Mouse (Mus musculus) urinary bladder, postnatal 10 days (tissue): ENCODE data around the gene Pdp2.
A peak's percentile ranks its signal among the peaks of the same experiment; 100 is the strongest.
"Not testable (repeated sequence)": the region's sequence is repeated elsewhere in the genome, so short reads cannot be mapped to it uniquely, and the experiment has no call there.

Experiments
- DNase-seq: peaks from one replicate; pipeline ENCODE4 v3.0.0; 2022; ENCODE audit warnings: low spot score

Pdp2 gene

DNA sequence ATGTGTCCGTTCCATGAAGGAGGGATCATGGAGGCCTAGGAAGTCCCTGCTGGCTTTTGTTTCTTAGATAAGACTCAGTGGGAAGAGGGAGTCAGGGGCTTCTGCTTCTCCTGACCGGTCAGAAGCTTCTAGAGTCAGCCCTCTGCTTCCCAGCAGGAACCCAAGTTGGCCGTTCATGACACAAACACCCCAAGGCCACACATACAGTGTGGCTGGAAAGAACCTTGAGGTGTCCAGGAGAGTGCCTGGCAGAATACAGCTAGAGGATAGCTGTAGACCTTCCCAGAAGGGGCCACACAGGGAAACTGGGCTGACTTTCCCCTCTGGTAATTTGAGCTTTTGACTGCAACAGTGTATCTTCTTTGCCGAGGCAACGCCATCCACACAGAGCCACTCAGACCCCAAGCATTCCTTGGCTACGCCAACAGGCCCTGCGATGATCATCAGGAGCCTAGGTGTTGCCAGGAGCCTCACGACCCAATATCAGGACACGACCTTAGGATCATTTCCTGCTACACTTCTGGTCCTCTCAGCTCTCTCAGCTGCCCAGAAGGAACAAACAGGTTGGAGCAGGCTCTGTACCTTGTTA lies 42.0 kb downstream of the Pdp2 start:
- DNase-seq: no peak

DNA sequence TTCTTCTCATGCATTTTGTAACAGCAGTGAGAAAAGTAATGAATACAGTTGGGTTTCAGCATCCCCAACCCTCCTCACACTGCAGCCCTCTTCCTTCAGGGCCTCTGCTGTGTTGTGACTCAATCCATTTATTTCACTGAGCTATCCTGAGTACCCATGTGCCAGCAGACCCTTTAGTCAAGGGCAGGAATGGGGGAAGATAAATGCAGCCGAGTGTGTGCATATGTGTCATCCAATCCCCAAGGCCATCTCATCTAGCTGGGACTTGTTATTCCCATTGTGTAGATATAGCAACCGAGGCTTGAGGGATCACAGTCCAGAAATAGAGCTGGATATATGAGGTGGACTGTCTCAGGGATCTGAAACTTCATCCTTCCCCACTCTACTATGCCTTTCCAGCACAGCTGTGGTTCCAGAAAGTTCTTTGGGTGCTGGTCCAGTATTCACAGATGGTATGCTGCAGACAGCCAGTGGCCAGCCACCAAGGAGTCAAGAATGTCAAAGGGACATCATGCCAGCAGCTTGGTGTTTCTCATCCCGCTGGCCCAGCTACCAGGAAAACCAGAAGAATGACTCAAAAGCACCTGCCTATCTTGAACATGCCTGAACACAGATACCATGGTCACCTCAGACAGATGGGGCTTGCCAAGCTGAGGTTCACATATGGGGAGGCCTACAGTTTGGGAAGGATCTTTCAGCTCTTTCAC lies 43.9 kb downstream of the Pdp2 start:
- no peak for DNase-seq

DNA sequence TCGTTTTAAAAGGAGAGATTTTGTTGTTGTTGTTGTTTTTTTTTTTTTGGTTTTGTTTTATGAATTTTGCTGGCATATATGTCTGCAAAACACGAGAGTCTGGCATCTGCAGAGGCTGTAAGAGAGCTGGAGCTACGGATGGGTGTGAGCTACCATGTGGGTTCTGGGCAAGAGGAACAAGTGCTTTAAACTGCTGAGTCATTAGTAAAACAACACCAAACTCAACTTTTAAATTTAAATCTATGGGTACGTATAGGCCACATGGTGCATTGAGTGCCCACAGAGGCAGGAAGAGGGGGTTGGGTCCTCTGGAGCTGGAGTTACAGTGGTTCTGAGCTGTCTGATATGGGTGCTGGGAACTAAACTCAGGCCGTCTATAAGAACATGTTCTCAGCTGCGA lies 46.8 kb downstream of the Pdp2 start:
- no peak for DNase-seq

DNA sequence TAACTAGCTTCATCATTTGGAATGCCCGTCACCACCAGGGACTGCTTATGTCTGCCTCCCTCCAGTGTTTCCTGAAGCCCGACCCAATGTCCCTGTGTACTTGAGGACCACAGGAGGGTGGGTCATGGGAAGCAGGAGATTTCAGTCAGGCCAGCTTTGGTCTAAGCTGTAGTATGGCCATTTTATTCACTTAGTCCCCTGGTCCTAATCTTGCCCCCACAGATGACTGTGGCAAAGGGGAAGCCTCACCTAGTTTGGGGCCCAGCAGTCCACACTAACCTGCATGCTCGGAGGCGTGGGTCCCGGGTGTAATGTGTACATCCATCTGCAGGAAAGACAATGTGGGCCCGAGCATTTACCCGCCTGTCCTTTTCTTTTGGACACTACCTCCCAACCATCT lies 49.0 kb downstream of the Pdp2 start:
- no peak for DNase-seq

DNA sequence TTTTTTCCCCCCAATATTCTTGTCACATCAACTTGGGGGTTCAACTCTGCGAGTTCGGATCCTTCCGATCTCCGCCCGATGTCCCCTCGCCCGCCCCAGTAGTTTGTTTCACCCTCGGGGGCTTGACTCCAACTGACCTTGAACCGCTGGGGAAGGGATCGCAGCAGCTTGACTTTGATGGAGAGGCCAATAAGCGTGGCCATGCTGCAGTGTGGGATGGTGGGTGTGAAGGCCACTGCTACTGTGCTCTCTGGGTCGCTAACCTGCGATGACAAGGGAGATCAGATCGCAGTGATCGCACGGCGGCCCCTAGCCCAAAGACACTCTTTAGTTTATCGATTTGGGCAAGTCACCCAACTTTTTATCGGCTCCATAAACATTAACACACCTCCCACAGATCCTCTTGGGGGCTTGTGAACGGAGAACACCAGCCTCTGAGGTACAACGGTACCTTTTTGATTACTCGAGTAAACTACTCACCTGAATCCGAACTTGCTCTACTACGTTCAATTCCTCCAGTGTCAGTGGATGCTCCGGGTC lies 49.6 kb downstream of the Pdp2 start:
- DNase-seq: no peak

DNA sequence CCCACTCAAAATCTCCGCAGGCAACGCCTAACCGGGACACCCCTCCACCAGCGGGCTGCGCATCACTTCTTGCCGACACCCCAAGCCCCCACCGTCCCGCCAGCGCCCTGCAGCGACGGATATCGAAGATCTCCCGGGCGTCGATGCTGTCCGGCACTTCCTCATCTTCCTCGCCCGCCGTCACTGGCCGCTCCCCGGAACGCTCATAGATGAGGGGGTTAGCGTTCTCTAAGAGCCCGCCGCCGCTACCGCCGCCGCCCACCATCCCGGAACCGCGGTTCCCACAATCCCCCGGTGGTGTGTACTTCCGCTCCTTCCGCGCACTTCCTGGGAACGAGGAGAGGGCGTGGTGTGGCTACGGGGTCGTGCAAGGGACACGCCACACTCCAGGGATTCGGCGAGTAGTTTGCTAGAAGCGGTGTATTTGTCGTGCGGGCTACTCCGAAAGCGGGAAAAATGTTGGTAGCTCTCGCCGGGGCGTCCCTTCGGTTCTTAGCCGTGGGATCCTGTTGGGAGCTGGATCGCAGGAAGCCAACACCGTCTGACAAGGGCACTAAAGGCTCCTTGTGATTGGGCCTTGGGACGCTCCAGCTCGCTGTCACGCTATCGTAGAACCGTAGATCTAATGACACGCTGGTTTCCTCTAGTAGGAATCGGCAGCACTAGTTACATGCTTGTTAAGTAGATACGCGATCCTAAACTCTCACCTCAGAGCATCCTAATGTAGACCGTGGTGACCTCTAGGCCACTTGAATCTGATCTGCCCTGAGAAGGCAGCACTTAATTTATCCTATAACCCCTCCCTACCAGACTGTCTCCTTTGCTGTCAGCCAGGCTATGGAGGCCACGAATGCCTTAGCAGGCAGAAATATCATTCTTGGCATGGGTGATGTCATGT lies 50.4 kb downstream of the Pdp2 start, which contains the start of gene Ciao2b:
Gene Ciao2b, minus strand, starts transcription at position 540 of the 898 bp plus-strand sequence.
- peak; percentile 61 for DNase-seq

DNA sequence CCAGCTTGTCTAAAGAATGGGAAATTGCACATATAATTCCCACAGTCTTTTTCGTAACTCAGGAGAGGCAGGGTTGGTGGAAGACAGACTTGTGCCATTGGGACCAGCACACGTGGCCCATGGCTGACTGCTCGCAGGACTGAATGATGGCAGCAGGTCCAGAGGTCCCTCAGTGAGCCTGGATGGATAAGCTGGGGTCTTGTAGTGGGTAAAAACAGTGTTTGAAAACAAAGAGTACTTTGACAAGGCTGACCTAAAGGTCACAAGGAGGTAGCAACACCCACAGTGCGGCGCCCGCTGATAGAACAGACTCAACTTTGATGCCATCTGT lies 51.0 kb downstream of the Pdp2 start:
- no peak for DNase-seq

DNA sequence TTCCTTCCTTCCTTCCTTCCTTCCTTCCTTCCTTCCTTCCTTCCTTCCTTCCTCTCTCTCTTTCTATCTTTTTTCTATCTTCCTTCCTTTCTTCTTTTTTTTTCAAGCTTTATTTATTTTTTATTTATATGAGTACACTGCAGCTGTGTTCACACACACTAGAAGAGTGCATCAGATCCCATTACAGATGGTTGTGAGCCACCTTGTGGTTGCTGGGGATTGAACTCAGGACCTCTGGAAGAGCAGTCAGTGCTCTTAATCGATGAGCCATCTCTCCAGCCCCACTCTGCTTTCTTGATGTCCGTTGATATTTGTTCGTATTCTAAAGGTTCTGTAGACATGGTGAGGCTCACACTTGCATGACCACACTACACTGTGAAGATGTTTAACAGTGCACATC lies 52.9 kb downstream of the Pdp2 start:
- DNase-seq: not testable (repeated sequence)
